Mouse (Mus musculus) layer of hippocampus, adult 9-10 months (tissue): ENCODE results near the gene Olfr1084.
"Not testable (repeated sequence)": the region's sequence is repeated elsewhere in the genome, so short reads cannot be mapped to it uniquely, and the experiment has no call there.

Experiments
- DNase-seq: peaks from one replicate; pipeline ENCODE4 v3.0.0; 2022; ENCODE audit warnings: low spot score

The Olfr1084 gene

DNA sequence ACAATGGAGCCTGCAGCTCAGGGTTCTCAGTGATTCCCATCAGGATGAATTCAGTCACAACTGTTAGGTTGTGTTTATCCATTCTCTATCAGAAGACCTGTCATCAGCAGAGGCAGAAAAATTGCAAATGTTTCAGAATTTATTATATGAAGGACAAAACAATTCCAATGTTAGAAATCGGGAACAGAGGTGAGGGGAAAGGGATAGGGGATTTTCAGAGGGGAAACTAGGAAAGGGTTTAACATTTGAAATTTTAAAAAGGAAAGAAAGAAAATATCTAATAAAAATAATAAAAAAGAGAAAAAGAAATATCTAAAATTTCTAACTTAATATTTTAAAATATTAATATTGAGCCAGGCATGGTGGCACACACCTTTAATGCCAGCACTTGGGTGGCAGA is at the start of gene Olfr1084:
Gene Olfr1084 (minus strand): TSS at position 101 of the 400 bp plus-strand sequence.
- DNase-seq: not testable (repeated sequence)

DNA sequence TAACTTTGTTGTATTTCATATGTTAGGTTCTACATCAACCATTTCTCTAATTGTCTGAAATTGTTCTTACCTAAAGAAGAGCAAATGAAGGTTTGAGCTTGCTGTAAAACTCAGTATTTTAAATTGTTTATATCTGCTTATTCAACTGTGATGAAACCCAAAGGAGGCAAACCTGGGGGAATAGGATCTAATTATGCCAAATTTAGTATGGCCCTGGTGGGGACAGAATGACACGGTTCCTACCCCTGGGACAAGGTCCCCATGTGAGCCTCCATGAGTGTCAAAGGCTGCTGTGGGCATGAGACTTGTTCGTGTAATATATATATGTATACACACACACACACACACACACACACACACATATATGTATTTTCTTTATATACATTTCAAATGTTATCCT is 40.5 kb upstream of the Olfr1084 start, which contains the start of gene Olfr1086:
Gene Olfr1086 (minus strand): TSS at position 101 of the 400 bp plus-strand sequence.
- no peak for DNase-seq

DNA sequence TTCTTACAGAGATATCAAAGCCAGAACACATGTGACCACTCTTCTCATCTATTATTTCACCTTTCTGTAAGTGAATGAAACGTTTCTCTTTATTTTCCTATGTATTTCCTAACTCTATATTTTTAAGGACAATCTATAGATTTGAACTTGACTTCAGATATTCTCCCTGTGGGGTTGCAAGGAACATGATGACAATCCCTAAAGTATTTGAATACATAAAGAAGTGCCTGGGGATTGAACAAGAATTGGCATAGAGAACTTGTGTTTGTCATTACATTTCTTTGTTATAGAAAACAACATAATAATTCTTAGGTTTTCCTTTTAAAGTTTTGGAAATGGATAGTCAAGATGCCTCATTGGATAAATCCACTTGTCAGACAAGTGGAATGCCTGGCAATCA is 22.4 kb upstream of the Olfr1084 start, which contains the start of gene Olfr1085:
Gene Olfr1085 (minus strand): TSS at position 101 of the 400 bp plus-strand sequence.
- no peak for DNase-seq

DNA sequence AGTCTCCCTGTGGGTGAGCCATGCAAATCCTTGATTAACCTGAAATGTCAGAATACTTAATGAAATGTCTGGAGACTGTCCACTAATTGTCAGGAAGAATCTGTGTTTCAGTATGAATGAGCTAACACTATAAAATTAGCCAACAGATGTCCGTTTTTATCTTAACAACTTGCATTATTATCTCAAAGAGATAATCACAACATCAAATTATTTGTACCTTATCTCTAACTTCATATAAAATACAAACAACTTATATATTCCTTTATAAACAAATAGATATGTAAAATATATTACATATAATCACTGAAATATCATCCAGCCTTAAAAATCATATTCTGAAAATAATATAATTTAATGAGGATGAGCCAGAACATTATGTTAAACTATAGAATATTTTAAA is 40.7 kb downstream of the Olfr1084 start, which contains the start of gene Olfr1082:
Gene Olfr1082 (minus strand): TSS at position 101 of the 400 bp plus-strand sequence.
- not testable (repeated sequence) for DNase-seq
